Comparison of ENCODE assay signal across 8 mouse cellular contexts in the genomic region with DNA sequence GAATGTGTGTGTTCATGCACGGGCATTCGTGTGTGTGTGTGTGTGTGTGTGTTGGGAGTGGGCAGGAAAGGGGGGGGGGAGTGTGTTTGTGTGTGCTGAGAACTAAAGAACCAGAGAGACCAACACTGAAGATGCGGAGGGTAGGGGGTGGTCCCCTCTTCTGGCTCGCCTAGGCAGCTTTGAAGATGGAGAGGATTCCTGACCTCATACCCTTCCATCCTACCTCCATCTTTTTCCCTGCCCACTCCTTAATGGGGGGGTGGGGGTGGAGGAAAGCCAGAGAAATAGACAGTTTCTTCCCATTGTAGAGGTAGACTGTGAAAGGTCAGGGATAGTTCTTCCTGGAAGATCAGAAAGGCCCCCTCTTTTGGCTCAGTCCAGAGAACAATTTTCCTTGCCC. TPM values are rescaled to one million over a fixed set of nuclear protein-coding genes. Genes with fewer than 3 reads are reported as not detected.
A peak's percentile ranks its signal among the peaks of the same experiment; 100 is the strongest.
DNase-seq lines count a peak whose midpoint lies in the region; ATAC-seq and TF ChIP-seq lines count a peak whose summit lies in the region.
"Had no signal": no experiment of that assay in that cellular context is flagged by ENCODE, and none has a peak within 500 bp of the region (broad histone marks: within the 10 kb centered on the region; RNA-seq: fewer than 3 reads in every experiment).

No protein-coding gene starts in this region.

- WGBS in liver, adult 2 months, result 76% methylated on average over 4 of the region's 4 CpGs
- WGBS in embryonic facial prominence, embryonic 13.5 days, result 47% methylated on average over 4 of the region's 4 CpGs
- 73% methylated on average over 4 of the region's 4 CpGs for WGBS in intestine, embryonic 16.5 days
- WGBS in neural tube, embryonic 13.5 days, result 58% methylated on average over 4 of the region's 4 CpGs

- no peak overlapping the region for H3K9ac ChIP-seq in liver, adult 2 months (ENCODE audit: low read depth, low read length)
- peak overlapping the region; percentile 70 for H3K9ac ChIP-seq in embryonic facial prominence, embryonic 13.5 days
- H3K9ac ChIP-seq in intestine, embryonic 16.5 days (ENCODE audit: low read depth, low read length), result peak overlapping the region; percentile 64
- peak overlapping the region; percentile 63; the same call in 1 of the 2 replicates for H3K9ac ChIP-seq in neural tube, embryonic 13.5 days

- H3K27me3 ChIP-seq in liver, adult 2 months (ENCODE audit: control insufficient read depth, insufficient read depth, low read length), result no peaks in the 10 kb centered on the region
- no peaks in the 10 kb centered on the region for H3K27me3 ChIP-seq in embryonic facial prominence, embryonic 13.5 days
- no peaks in the 10 kb centered on the region for H3K27me3 ChIP-seq in intestine, embryonic 16.5 days (replicated peaks; ENCODE audit: control insufficient read depth, insufficient read depth, low read length)
- H3K27me3 ChIP-seq in neural tube, embryonic 13.5 days, result no peaks in the 10 kb centered on the region

- no peak for TF ChIP-seq CTCF in liver, adult 2 months (IDR thresholded peaks at IDR 0.05; ENCODE audit: low read depth, low read length)

- no peak for TF ChIP-seq POLR2A in liver, adult 2 months (IDR thresholded peaks at IDR 0.05; ENCODE audit: extremely low read depth, insufficient read depth, low read length)

- peaks cover 12% of the 10 kb centered on the region; the same call in 1 of the 2 replicates for H3K36me3 ChIP-seq in liver, adult 2 months (ENCODE audit: control insufficient read depth, insufficient read depth, low read length)
- H3K36me3 ChIP-seq in embryonic facial prominence, embryonic 13.5 days, result peaks cover 59% of the 10 kb centered on the region
- peaks cover 13% of the 10 kb centered on the region for H3K36me3 ChIP-seq in intestine, embryonic 16.5 days (ENCODE audit: control insufficient read depth, insufficient read depth, low read length)
- peaks cover 60% of the 10 kb centered on the region for H3K36me3 ChIP-seq in neural tube, embryonic 13.5 days

- peaks cover 7% of the 10 kb centered on the region; the same call in 1 of the 2 replicates for H3K79me2 ChIP-seq in liver, adult 2 months (ENCODE audit: control insufficient read depth, insufficient read depth, low read length)

- H3K27ac ChIP-seq in liver, adult 2 months (replicated peaks; ENCODE audit: insufficient read depth, low read depth, low read length), result peak overlapping the region; percentile 21
- peak overlapping the region; percentile 80 for H3K27ac ChIP-seq in embryonic facial prominence, embryonic 13.5 days
- H3K27ac ChIP-seq in intestine, embryonic 16.5 days (ENCODE audit: low read length), result peak overlapping the region; percentile 74
- H3K27ac ChIP-seq in neural tube, embryonic 13.5 days (replicated peaks), result no peak overlapping the region

- H3K4me3 ChIP-seq in liver, adult 2 months (ENCODE audit: insufficient read depth, low read depth, low read length), result no peak overlapping the region
- peak overlapping the region; percentile 34; the same call in 1 of the 2 replicates for H3K4me3 ChIP-seq in embryonic facial prominence, embryonic 13.5 days
- H3K4me3 ChIP-seq in intestine, embryonic 16.5 days (ENCODE audit: low read length), result no peak overlapping the region
- H3K4me3 ChIP-seq in neural tube, embryonic 13.5 days, result no peak overlapping the region

- H3K9me3 ChIP-seq in embryonic facial prominence, embryonic 13.5 days, result no peaks in the 10 kb centered on the region
- H3K9me3 ChIP-seq in intestine, embryonic 16.5 days (ENCODE audit: control insufficient read depth, low read length), result no peaks in the 10 kb centered on the region
- no peaks in the 10 kb centered on the region for H3K9me3 ChIP-seq in neural tube, embryonic 13.5 days

- H3K4me2 ChIP-seq in embryonic facial prominence, embryonic 13.5 days, result peak overlapping the region; percentile 64
- H3K4me2 ChIP-seq in intestine, embryonic 16.5 days (ENCODE audit: low read depth, low read length), result peak overlapping the region; percentile 60; the same call in 1 of the 2 replicates
- no peak overlapping the region for H3K4me2 ChIP-seq in neural tube, embryonic 13.5 days

- intact Hi-C loops in left cerebral cortex, postnatal 14 days (cut with DNase I), result loop anchor here (10.0 kb wide), 1 partner anchor 242 kb away; no protein-coding TSS in a partner anchor

- peaks cover 5% of the 10 kb centered on the region for H3K4me1 ChIP-seq in liver, adult 2 months (ENCODE audit: control insufficient read depth, insufficient read depth, low read length)
- peaks cover 32% of the 10 kb centered on the region for H3K4me1 ChIP-seq in embryonic facial prominence, embryonic 13.5 days
- H3K4me1 ChIP-seq in intestine, embryonic 16.5 days (ENCODE audit: control insufficient read depth, insufficient read depth, low read length), result peaks cover 31% of the 10 kb centered on the region
- peaks cover 28% of the 10 kb centered on the region for H3K4me1 ChIP-seq in neural tube, embryonic 13.5 days (replicated peaks)

- DNase-seq in liver, adult 2 months (ENCODE audit: extremely low read depth, low read depth, low spot score), result no peak
- DNase-seq in liver, result no peak
- no peak for DNase-seq in frontal cortex, postnatal 10 days (ENCODE audit: low spot score in 2 of 2)
- DNase-seq in left cerebral cortex, postnatal 14 days (ENCODE audit: low spot score in 2 of 2), result no peak

- ATAC-seq in embryonic facial prominence, embryonic 13.5 days (ENCODE audit: insufficient number of reproducible peaks, insufficient read depth, low FRiP score, low TSS enrichment, low read depth), result no peak
- ATAC-seq in intestine, embryonic 16.5 days, result no peak
- no peak for ATAC-seq in neural tube, embryonic 13.5 days (ENCODE audit: low read depth)

RNA-seq across cellular contexts. Expression of gene Hspb9, which starts 0.5 kb away (rescaled TPM):
- not detected in 2 replicates for total RNA-seq in liver, adult 2 months (2014; rRNA removed)
- not detected in 2 replicates for polyA plus RNA-seq in liver, adult 2 months (2012; rRNA removed)
- polyA plus RNA-seq in embryonic facial prominence, embryonic 13.5 days (2015; fragmentation: Nextera tagmentation; extraction: Ambion mirVana), result 0.39 TPM in 1 of 2 replicates, not detected in the other
- polyA plus RNA-seq in intestine, embryonic 16.5 days (2015; fragmentation: Nextera tagmentation; extraction: Ambion mirVana), result 0.29 TPM in 1 of 2 replicates, not detected in the other
- polyA plus RNA-seq in neural tube, embryonic 13.5 days (2015; fragmentation: Nextera tagmentation; extraction: Ambion mirVana), result 0.43 TPM in 1 of 2 replicates, not detected in the other
- not detected for total RNA-seq in left cerebral cortex, postnatal 14 days (2021)
- total RNA-seq: hematopoietic stem cell, adult 5-6 weeks had no signal

RNA-seq across cellular contexts. Expression of gene Kat2a, which starts 0.9 kb away (rescaled TPM):
- 3.3 and 4.9 TPM in 2 replicates for total RNA-seq in liver, adult 2 months (2014; rRNA removed)
- polyA plus RNA-seq in liver, adult 2 months (2012; rRNA removed), result 16.1 and 18.9 TPM in 2 replicates
- 54.9 and 61.0 TPM in 2 replicates for polyA plus RNA-seq in embryonic facial prominence, embryonic 13.5 days (2015; fragmentation: Nextera tagmentation; extraction: Ambion mirVana)
- polyA plus RNA-seq in intestine, embryonic 16.5 days (2015; fragmentation: Nextera tagmentation; extraction: Ambion mirVana), result 38.7 and 40.7 TPM in 2 replicates
- polyA plus RNA-seq in neural tube, embryonic 13.5 days (2015; fragmentation: Nextera tagmentation; extraction: Ambion mirVana), result 54.7 TPM in 2 replicates
- 10 to 100 TPM; 63.2 to 64.1 TPM for total RNA-seq in left cerebral cortex, postnatal 14 days (2021)

RNA-seq across cellular contexts. Expression of gene Dhx58, which starts 9.1 kb away (rescaled TPM):
- 8.1 and 11.9 TPM in 2 replicates for total RNA-seq in liver, adult 2 months (2014; rRNA removed)
- polyA plus RNA-seq in liver, adult 2 months (2012; rRNA removed), result 9.2 and 16.3 TPM in 2 replicates
- 3.4 and 5.2 TPM in 2 replicates for polyA plus RNA-seq in embryonic facial prominence, embryonic 13.5 days (2015; fragmentation: Nextera tagmentation; extraction: Ambion mirVana)
- 3.4 TPM in 2 replicates for polyA plus RNA-seq in intestine, embryonic 16.5 days (2015; fragmentation: Nextera tagmentation; extraction: Ambion mirVana)
- 2.1 and 4.1 TPM in 2 replicates for polyA plus RNA-seq in neural tube, embryonic 13.5 days (2015; fragmentation: Nextera tagmentation; extraction: Ambion mirVana)
- 1 to 10 TPM; 1.9 to 2.0 TPM for total RNA-seq in left cerebral cortex, postnatal 14 days (2021)

RNA-seq across cellular contexts. Expression of gene Zfp385c, which starts 20.9 kb away (rescaled TPM):
- not detected in 2 replicates for total RNA-seq in liver, adult 2 months (2014; rRNA removed)
- not detected in 2 replicates for polyA plus RNA-seq in liver, adult 2 months (2012; rRNA removed)
- polyA plus RNA-seq in embryonic facial prominence, embryonic 13.5 days (2015; fragmentation: Nextera tagmentation; extraction: Ambion mirVana), result 1.7 and 2.3 TPM in 2 replicates
- 0.20 and 0.31 TPM in 2 replicates for polyA plus RNA-seq in intestine, embryonic 16.5 days (2015; fragmentation: Nextera tagmentation; extraction: Ambion mirVana)
- 0.10 and 0.21 TPM in 2 replicates for polyA plus RNA-seq in neural tube, embryonic 13.5 days (2015; fragmentation: Nextera tagmentation; extraction: Ambion mirVana)
- under 1 TPM; 0.19 to 0.33 TPM for total RNA-seq in left cerebral cortex, postnatal 14 days (2021)

RNA-seq across cellular contexts. Expression of gene Rab5c, which starts 24.8 kb away (rescaled TPM):
- 70.8 and 71.3 TPM in 2 replicates for total RNA-seq in liver, adult 2 months (2014; rRNA removed)
- polyA plus RNA-seq in liver, adult 2 months (2012; rRNA removed), result 140 and 149 TPM in 2 replicates
- polyA plus RNA-seq in embryonic facial prominence, embryonic 13.5 days (2015; fragmentation: Nextera tagmentation; extraction: Ambion mirVana), result 21.0 and 28.5 TPM in 2 replicates
- 41.1 and 41.6 TPM in 2 replicates for polyA plus RNA-seq in intestine, embryonic 16.5 days (2015; fragmentation: Nextera tagmentation; extraction: Ambion mirVana)
- polyA plus RNA-seq in neural tube, embryonic 13.5 days (2015; fragmentation: Nextera tagmentation; extraction: Ambion mirVana), result 30.0 and 35.1 TPM in 2 replicates
- total RNA-seq in left cerebral cortex, postnatal 14 days (2021), result 100 to 1,000 TPM; 159 to 161 TPM
